Mouse (Mus musculus) MEL (cell line): ENCODE data around the gene Cnksr1. TPM values are rescaled to one million over a fixed set of nuclear protein-coding genes. Genes with fewer than 3 reads are reported as not detected.

Experiments used
- DNase-seq: peaks from one replicate; pipeline ENCODE4 v3.0.0; 2011; ENCODE audit warnings: low read depth, low spot score
- H3K27ac ChIP-seq: 2 replicates; pipeline ENCODE4 v1.5.1; 2012; ENCODE audit warnings: low read depth, mild to moderate bottlenecking, control low read depth, low read length, moderate library complexity; ENCODE audit not compliant: control insufficient read depth
- H3K27me3 ChIP-seq, 2 experiments: fragments of 150-350 bp in 1 of 2; sonication (generic) in 1 of 2; 2 replicates each; pipeline ENCODE4 v1.6.1; 2012; ENCODE audit warnings: low read length in 2 of 2, mild to moderate bottlenecking in 2 of 2, improper control_type of control experiment in 1 of 2, moderate library complexity in 1 of 2; ENCODE audit not compliant: insufficient read depth in 2 of 2, control insufficient read depth in 1 of 2
- H3K36me3 ChIP-seq, 2 experiments: 2 replicates each; pipeline ENCODE4 v1.6.1; 2012 to 2014; ENCODE audit warnings: low read length in 2 of 2, improper control_type of control experiment in 1 of 2, inconsistent platforms in 1 of 2, mild to moderate bottlenecking in 1 of 2; ENCODE audit not compliant: insufficient read depth in 2 of 2, control insufficient read depth in 1 of 2
- H3K4me1 ChIP-seq, 2 experiments: fragments of 150-350 bp in 1 of 2; sonication (generic) in 1 of 2; 2 replicates each; pipeline ENCODE4 v1.6.1; 2012; ENCODE audit warnings: low read length in 2 of 2, improper control_type of control experiment in 1 of 2, mild to moderate bottlenecking in 1 of 2; ENCODE audit not compliant: insufficient read depth in 2 of 2, control insufficient read depth in 1 of 2
- H3K4me3 ChIP-seq, 2 experiments: fragments of 150-350 bp in 1 of 2; sonication (generic) in 1 of 2; 2 replicates each; pipeline ENCODE4 v1.5.1; 2012; ENCODE audit warnings: low read depth in 2 of 2, low read length in 2 of 2, mild to moderate bottlenecking in 2 of 2, moderate library complexity in 2 of 2, control low read depth in 1 of 2, improper control_type of control experiment in 1 of 2; ENCODE audit not compliant: control insufficient read depth in 1 of 2, insufficient read depth in 1 of 2
- H3K79me2 ChIP-seq: 2 replicates; pipeline ENCODE4 v1.6.1; 2012; ENCODE audit warnings: mild to moderate bottlenecking, low read length, moderate library complexity; ENCODE audit not compliant: control insufficient read depth, poor library complexity, insufficient read depth
- H3K9ac ChIP-seq: 2 replicates; pipeline ENCODE4 v1.6.1; 2012; ENCODE audit warnings: low read depth, mild to moderate bottlenecking, control low read depth, low read length, moderate library complexity; ENCODE audit not compliant: control insufficient read depth, poor library complexity, severe bottlenecking
- H3K9me3 ChIP-seq: fragments of 150-350 bp; sonication (generic); replicated peaks from 2 replicates; pipeline ENCODE4 v1.6.1; 2012; ENCODE audit warnings: mild to moderate bottlenecking, low read length, improper control_type of control experiment, moderate library complexity; ENCODE audit not compliant: insufficient read depth
- CHD1 ChIP-seq: IDR thresholded peaks from 2 replicates; pipeline ENCODE4 v1.6.1; 2012; ENCODE audit warnings: low read depth, mild to moderate bottlenecking, inconsistent platforms, low read length, improper control_type of control experiment
- CHD2 ChIP-seq: IDR thresholded peaks from 2 replicates; pipeline ENCODE4 v1.6.1; 2011; ENCODE audit warnings: low read length, improper control_type of control experiment
- GATA1 ChIP-seq: IDR thresholded peaks from 2 replicates; pipeline ENCODE4 v1.6.1; 2011; ENCODE audit warnings: low read depth, low read length, improper control_type of control experiment
- HCFC1 ChIP-seq: IDR thresholded peaks from 2 replicates; pipeline ENCODE4 v1.6.1; 2012; ENCODE audit warnings: low read depth, mild to moderate bottlenecking, inconsistent platforms, low read length, improper control_type of control experiment, moderate library complexity
- JUND ChIP-seq: IDR thresholded peaks from 2 replicates; pipeline ENCODE4 v1.6.1; 2011; ENCODE audit warnings: low read depth, mild to moderate bottlenecking, improper control_type of control experiment, low read length
- KAT2A ChIP-seq: conservative IDR thresholded peaks from 2 replicates; pipeline ENCODE4 v1.6.1; 2012; ENCODE audit warnings: low read depth, low read length, improper control_type of control experiment, inconsistent platforms
- MAZ ChIP-seq: IDR thresholded peaks from 2 replicates; pipeline ENCODE4 v1.6.1; 2012; ENCODE audit warnings: low read depth, mild to moderate bottlenecking, inconsistent platforms, low read length, improper control_type of control experiment
- MEF2A ChIP-seq: IDR thresholded peaks from 2 replicates; pipeline ENCODE4 v1.6.1; 2014; ENCODE audit warnings: low read depth, mild to moderate bottlenecking, inconsistent platforms, low read length, improper control_type of control experiment; ENCODE audit not compliant: poor library complexity, insufficient replicate concordance, severe bottlenecking; ENCODE audit errors: extremely low read depth
- MYC ChIP-seq: IDR thresholded peaks from 2 replicates; pipeline ENCODE4 v1.6.1; 2011; ENCODE audit warnings: low read depth, mild to moderate bottlenecking, low read length, improper control_type of control experiment, moderate library complexity
- NELFE ChIP-seq: IDR thresholded peaks from 2 replicates; pipeline ENCODE4 v1.6.1; 2011; ENCODE audit warnings: low read depth, low read length, improper control_type of control experiment
- NRF1 ChIP-seq: IDR thresholded peaks from 2 replicates; pipeline ENCODE4 v1.6.1; 2014; ENCODE audit warnings: low read depth, mild to moderate bottlenecking, inconsistent platforms, low read length, improper control_type of control experiment, moderate library complexity; ENCODE audit not compliant: poor library complexity, insufficient read depth, severe bottlenecking
- POLR2A ChIP-seq, 2 experiments: IDR thresholded peaks; 2 replicates each; pipeline ENCODE4 v1.6.1; 2011 to 2012; ENCODE audit warnings: low read length in 2 of 2, mild to moderate bottlenecking in 2 of 2, control low read depth in 1 of 2, improper control_type of control experiment in 1 of 2, low read depth in 1 of 2, moderate library complexity in 1 of 2; ENCODE audit not compliant: control insufficient read depth in 1 of 2, insufficient read depth in 1 of 2, poor library complexity in 1 of 2
- POLR2AphosphoS5 ChIP-seq: IDR thresholded peaks from 2 replicates; pipeline ENCODE4 v1.6.1; 2012; ENCODE audit warnings: low read depth, borderline replicate concordance, mild to moderate bottlenecking, inconsistent platforms, low read length, moderate library complexity, mixed read lengths
- RCOR1 ChIP-seq: IDR thresholded peaks from 2 replicates; pipeline ENCODE4 v1.6.1; 2012; ENCODE audit warnings: low read depth, mild to moderate bottlenecking, inconsistent platforms, low read length, improper control_type of control experiment
- SMC3 ChIP-seq: IDR thresholded peaks from 2 replicates; pipeline ENCODE4 v1.6.1; 2011; ENCODE audit warnings: low read depth, low read length, improper control_type of control experiment
- TAL1 ChIP-seq: IDR thresholded peaks from 2 replicates; pipeline ENCODE4 v1.6.1; 2012; ENCODE audit warnings: mild to moderate bottlenecking, inconsistent platforms, low read length, moderate library complexity, mixed read lengths
- TCF12 ChIP-seq: IDR thresholded peaks from 2 replicates; pipeline ENCODE4 v1.6.1; 2014; ENCODE audit warnings: low read depth, mild to moderate bottlenecking, inconsistent platforms, low read length, improper control_type of control experiment, moderate library complexity
- UBTF ChIP-seq: IDR thresholded peaks from 2 replicates; pipeline ENCODE4 v1.6.1; 2012; ENCODE audit warnings: low read depth, mild to moderate bottlenecking, inconsistent platforms, low read length, improper control_type of control experiment, moderate library complexity, borderline replicate concordance; ENCODE audit not compliant: insufficient read depth
- ZKSCAN1 ChIP-seq: IDR thresholded peaks from 2 replicates; pipeline ENCODE4 v1.6.1; 2012; ENCODE audit warnings: low read depth, mild to moderate bottlenecking, inconsistent platforms, low read length, improper control_type of control experiment, moderate library complexity
- ZMIZ1 ChIP-seq: IDR thresholded peaks from 2 replicates; pipeline ENCODE4 v1.6.1; 2012; ENCODE audit warnings: low read depth, mild to moderate bottlenecking, inconsistent platforms, low read length, improper control_type of control experiment, moderate library complexity
- polyA plus RNA-seq, 2 experiments: library from polyadenylated mRNA; stranded (reverse) in 1 of 2; unstranded in 1 of 2; fragments of >175 nt in 1 of 2; fragments of >200 nt in 1 of 2; gene quantifications; 2 replicates each; pipeline versions ENCODE4 v1.2.1 to v1.2.4; 2012; ENCODE audit warnings: low replicate concordance in 2 of 2, low read depth in 1 of 2; ENCODE audit not compliant: insufficient read length in 2 of 2, insufficient read depth in 1 of 2, missing spikeins in 1 of 2
- total RNA-seq: library from RNA; depleted of rRNA; stranded (reverse); fragments of 300-350 nt; gene quantifications from 2 replicates; pipeline ENCODE4 v1.2.3, GENCODE M21; 2012

Cnksr1 gene
- total and polyA plus RNA-seq, 3 experiments, result 0.07 TPM; not detected in 2

- Histone ChIP-seq H3K9me3 (no peaks in the 10 kb centered on the region), H3K9ac (no peak overlapping the region), H3K27ac (no peak overlapping the region), H3K79me2 (no peaks in the 10 kb centered on the region), H3K4me3 (no peak overlapping the region), H3K27me3 (no peaks in the 10 kb centered on the region), H3K4me1 (no peaks in the 10 kb centered on the region), H3K36me3 (no peaks in the 10 kb centered on the region)
- TF ChIP-seq SMC3, result no peak
- no peak for TF ChIP-seq MEF2A
- no peak for TF ChIP-seq NELFE
- TF ChIP-seq NRF1, result no peak
- TF ChIP-seq MYC, result no peak
- no peak for TF ChIP-seq CHD1
- TF ChIP-seq JUND, result no peak
- TF ChIP-seq MAZ, result no peak
- no peak for TF ChIP-seq POLR2AphosphoS5
- no peak for TF ChIP-seq KAT2A
- no peak for TF ChIP-seq HCFC1
- TF ChIP-seq GATA1, result no peak
- no peak for TF ChIP-seq RCOR1
- no peak for TF ChIP-seq ZKSCAN1
- TF ChIP-seq TAL1, result no peak
- TF ChIP-seq ZMIZ1, result no peak
- no peak for TF ChIP-seq CHD2
- TF ChIP-seq UBTF, result no peak
- no peak for TF ChIP-seq TCF12
- DNase-seq, result no peak
Observed at GRCm38 (mm10) chr4:134199371-134199770, 38.8 kb downstream of the Cnksr1 start.

DNA sequence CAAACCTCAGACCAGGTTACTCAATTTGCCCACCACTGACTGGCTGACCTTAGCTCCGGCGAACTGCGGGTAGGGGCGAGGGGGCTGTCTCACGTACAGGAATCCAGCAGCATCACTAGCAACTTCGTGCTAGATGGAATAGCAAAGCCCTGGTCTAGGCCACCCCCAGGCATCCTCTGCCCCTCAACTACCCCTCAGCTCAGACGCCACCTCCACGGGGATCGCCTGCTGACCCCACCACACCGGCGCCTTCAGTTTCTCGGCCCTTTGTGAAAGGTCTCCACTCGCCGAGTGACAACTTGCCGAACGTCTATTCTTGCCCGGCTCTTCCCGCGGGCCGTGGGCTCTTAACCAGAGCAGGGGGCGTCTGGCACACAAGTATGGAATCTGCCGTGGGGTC lies 51.9 kb downstream of the Cnksr1 start:
- H3K27me3 ChIP-seq, result no peaks in the 10 kb centered on the region
- peak overlapping the region; percentile 72 to 83 for H3K4me3 ChIP-seq
- no peak overlapping the region for H3K27ac ChIP-seq
- peaks cover 3 to 17% of the 10 kb centered on the region in 2 experiments for H3K4me1 ChIP-seq
- peaks cover 37% of the 10 kb centered on the region for H3K79me2 ChIP-seq
- H3K36me3 ChIP-seq, result peaks cover 0 to 15% of the 10 kb centered on the region in 2 experiments; a peak in 3 of 4 replicates
- no peak for DNase-seq
- H3K9me3 ChIP-seq, result no peaks in the 10 kb centered on the region
- H3K9ac ChIP-seq, result peak overlapping the region; percentile 90
- TF ChIP-seq POLR2A (IDR thresholded peaks at IDR 0.05; ENCODE audit: control insufficient read depth in 1 of 2, insufficient read depth in 1 of 2, low read depth in 1 of 2, low read length in 2 of 2, poor library complexity in 1 of 2) (no peak), JUND (no peak)
- TF ChIP-seq, all 39 proteins: peak for 0
